Mouse (Mus musculus): ENCODE data around the gene Bend3. TPM values are rescaled to one million over a fixed set of nuclear protein-coding genes. Genes with fewer than 3 reads are reported as not detected.
A peak's percentile ranks its signal among the peaks of the same experiment; 100 is the strongest.

The Bend3 gene
- polyA plus RNA-seq, 1 experiment from 2014 or later = 3.9 TPM

DNA sequence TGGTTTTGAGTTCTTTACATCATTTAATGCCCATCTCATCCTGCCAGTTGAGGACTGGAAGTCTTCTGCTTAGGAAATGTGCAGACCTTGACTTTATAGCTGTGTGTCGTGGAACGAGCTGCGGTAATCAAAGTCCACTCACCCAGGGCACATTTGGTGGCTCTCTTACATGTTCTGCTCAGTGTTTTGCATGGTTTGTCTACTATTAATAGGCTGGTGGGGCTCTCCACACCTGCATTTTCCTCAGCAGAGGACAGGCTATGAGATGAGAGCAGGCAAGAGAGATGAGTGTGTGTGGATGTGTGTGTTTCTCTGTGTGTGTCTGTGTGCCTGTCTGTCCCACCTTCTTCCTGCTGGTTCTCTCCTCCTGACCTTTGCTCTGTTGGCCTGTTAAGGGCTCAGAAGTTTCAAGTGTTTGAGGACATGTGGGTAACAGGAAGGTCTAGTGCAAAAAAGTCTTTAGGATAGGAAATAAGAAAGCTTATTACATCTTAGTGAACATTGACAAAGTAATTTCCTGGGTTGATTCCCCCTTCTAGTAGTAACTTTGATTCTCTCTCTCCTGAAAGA is 8.9 kb downstream of the Bend3 start:
- no peaks in the 10 kb centered on the region for H3K36me3 ChIP-seq (ENCODE audit: control insufficient read depth, insufficient read depth)
- ATAC-seq = no peak
- peaks cover 10% of the 10 kb centered on the region for H3K4me1 ChIP-seq (replicated peaks; ENCODE audit: control insufficient read depth, insufficient read depth, low read length)
- 92% methylated on average over 3 of the region's 3 CpGs for WGBS
- H3K4me2 ChIP-seq (ENCODE audit: low read length) = no peak overlapping the region
- H3K9ac ChIP-seq (replicated peaks; ENCODE audit: low read depth, low read length) = no peak overlapping the region
- H3K9me3 ChIP-seq (ENCODE audit: control insufficient read depth, low read length) = no peaks in the 10 kb centered on the region
- no peak overlapping the region for H3K27ac ChIP-seq (ENCODE audit: low read length)
- H3K4me3 ChIP-seq (replicated peaks; ENCODE audit: low read length) = no peak overlapping the region
- no peaks in the 10 kb centered on the region for H3K27me3 ChIP-seq (replicated peaks; ENCODE audit: control insufficient read depth, insufficient read depth, low read length)

DNA sequence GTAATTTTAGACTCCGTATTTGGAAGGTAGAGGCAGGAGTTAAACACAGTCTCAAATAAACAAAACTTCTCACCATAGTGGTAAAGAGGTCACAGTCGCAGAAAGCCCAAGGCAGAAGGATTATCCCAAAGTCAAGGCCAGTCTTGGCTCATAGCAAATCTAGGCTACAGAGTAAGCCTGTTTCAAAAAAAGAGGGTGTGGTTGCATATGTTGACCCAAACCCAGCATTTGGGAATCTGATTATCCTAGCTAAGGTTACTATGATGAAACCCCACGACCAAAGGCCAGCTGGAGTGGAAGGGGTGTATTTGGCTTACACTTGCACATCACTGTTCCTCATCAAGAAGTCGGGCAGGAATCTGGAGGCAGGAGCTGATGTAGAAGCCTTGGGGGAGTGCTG is 9.6 kb downstream of the Bend3 start:
- H3K27me3 ChIP-seq (replicated peaks; ENCODE audit: control insufficient read depth, insufficient read depth, low read length) = no peaks in the 10 kb centered on the region
- no peaks in the 10 kb centered on the region for H3K36me3 ChIP-seq (ENCODE audit: control insufficient read depth, insufficient read depth)
- 84% methylated on average over 4 of the region's 4 CpGs for WGBS
- H3K4me1 ChIP-seq (replicated peaks; ENCODE audit: control insufficient read depth, insufficient read depth, low read length) = peaks cover 8% of the 10 kb centered on the region
- no peak overlapping the region for H3K4me2 ChIP-seq (ENCODE audit: low read length)
- H3K4me3 ChIP-seq (replicated peaks; ENCODE audit: low read length) = no peak overlapping the region
- H3K9me3 ChIP-seq (ENCODE audit: control insufficient read depth, low read length) = no peaks in the 10 kb centered on the region
- no peak overlapping the region for H3K27ac ChIP-seq (ENCODE audit: low read length)
- ATAC-seq = no peak
- no peak overlapping the region for H3K9ac ChIP-seq (replicated peaks; ENCODE audit: low read depth, low read length)

DNA sequence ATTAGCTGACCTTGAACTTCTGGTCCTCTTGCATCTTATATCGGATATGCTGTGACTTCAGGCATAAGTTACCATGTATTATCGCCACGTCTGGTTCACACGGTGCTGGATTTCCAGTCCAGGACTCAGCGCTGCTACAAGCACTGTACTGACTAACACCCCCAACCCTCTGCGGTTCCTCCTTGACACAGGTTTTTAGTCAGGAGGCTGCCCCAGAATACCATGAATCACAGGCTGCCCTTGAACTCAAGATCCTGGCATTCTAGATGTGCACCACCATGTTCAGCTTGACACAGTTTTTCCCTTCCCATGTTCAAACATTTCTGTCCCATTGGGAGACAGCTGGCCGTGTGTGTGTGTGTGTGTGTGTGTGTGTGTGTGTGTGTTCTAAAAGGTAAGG is 10.5 kb downstream of the Bend3 start:
- Histone ChIP-seq H3K27ac (ENCODE audit: low read length) (no peak overlapping the region), H3K4me3 (replicated peaks; ENCODE audit: low read length) (no peak overlapping the region), H3K9me3 (ENCODE audit: control insufficient read depth, low read length) (no peaks in the 10 kb centered on the region), H3K4me1 (replicated peaks; ENCODE audit: control insufficient read depth, insufficient read depth, low read length) (0 out of 2 replicates have a peak, but pooled peaks cover 3% of the 10 kb centered on the region), H3K9ac (replicated peaks; ENCODE audit: low read depth, low read length) (no peak overlapping the region), H3K36me3 (ENCODE audit: control insufficient read depth, insufficient read depth) (no peaks in the 10 kb centered on the region), H3K4me2 (ENCODE audit: low read length) (no peak overlapping the region), H3K27me3 (replicated peaks; ENCODE audit: control insufficient read depth, insufficient read depth, low read length) (no peaks in the 10 kb centered on the region)
- WGBS = 88% methylated on average over 7 of the region's 7 CpGs
- no peak for ATAC-seq

DNA sequence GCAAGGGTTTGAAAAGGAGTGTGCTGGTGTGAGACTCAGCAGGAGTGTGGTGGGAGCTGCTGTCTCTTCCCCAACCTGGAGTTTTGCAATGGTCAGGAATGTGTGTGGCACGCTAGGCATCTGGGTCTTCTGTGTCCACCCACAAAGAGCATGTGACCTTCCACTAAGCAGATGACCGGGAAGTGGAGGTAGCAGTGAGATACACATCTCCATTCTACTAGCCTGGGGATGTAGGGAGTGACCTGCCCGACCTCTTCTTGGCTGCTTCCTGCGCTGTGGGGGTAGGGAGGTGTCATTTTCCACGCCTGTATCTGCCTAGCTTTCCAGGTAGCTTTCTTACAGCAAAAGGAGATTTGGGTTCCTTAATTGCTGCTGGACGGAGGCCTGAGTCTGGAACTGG is 10.9 kb downstream of the Bend3 start:
- Histone ChIP-seq H3K27ac (ENCODE audit: low read length) (no peak overlapping the region), H3K4me2 (ENCODE audit: low read length) (no peak overlapping the region), H3K36me3 (ENCODE audit: control insufficient read depth, insufficient read depth) (0 out of 2 replicates have a peak, but pooled peaks cover under 1% of the 10 kb centered on the region), H3K9ac (replicated peaks; ENCODE audit: low read depth, low read length) (no peak overlapping the region), H3K4me1 (replicated peaks; ENCODE audit: control insufficient read depth, insufficient read depth, low read length) (0 out of 2 replicates have a peak, but pooled peaks cover 3% of the 10 kb centered on the region), H3K9me3 (ENCODE audit: control insufficient read depth, low read length) (no peaks in the 10 kb centered on the region), H3K4me3 (replicated peaks; ENCODE audit: low read length) (no peak overlapping the region), H3K27me3 (replicated peaks; ENCODE audit: control insufficient read depth, insufficient read depth, low read length) (no peaks in the 10 kb centered on the region)
- 67% methylated on average over 6 of the region's 6 CpGs for WGBS
- no peak for ATAC-seq

DNA sequence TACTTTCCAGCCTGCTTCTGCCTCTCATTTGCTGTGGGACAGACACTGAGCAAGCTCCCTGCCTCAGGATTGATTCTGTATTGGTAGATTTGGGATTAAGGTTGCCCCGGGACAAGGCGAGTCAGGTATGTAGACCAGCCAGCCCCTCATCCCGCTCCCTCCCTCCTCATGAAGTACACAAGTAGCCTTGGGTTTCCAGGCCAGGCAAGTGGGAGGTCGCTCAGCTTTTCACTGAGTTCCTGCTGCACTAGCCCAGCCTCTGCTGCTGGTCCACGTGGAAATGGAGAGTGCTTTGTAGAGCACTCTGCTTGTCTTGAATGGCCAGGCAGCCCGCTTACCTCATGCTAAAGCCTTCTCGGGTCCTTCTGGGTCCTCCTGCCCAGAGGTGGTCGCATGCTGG is 11.4 kb downstream of the Bend3 start:
- no peaks in the 10 kb centered on the region for H3K9me3 ChIP-seq (ENCODE audit: control insufficient read depth, low read length)
- no peaks in the 10 kb centered on the region for H3K27me3 ChIP-seq (replicated peaks; ENCODE audit: control insufficient read depth, insufficient read depth, low read length)
- no peak overlapping the region for H3K27ac ChIP-seq (ENCODE audit: low read length)
- no peak for ATAC-seq
- H3K9ac ChIP-seq (replicated peaks; ENCODE audit: low read depth, low read length) = no peak overlapping the region
- WGBS = 76% methylated on average over 8 of the region's 8 CpGs
- H3K4me1 ChIP-seq (replicated peaks; ENCODE audit: control insufficient read depth, insufficient read depth, low read length) = 0 out of 2 replicates have a peak, but pooled peaks cover 3% of the 10 kb centered on the region
- peaks cover 3% of the 10 kb centered on the region; the same call in 1 of the 2 replicates for H3K36me3 ChIP-seq (ENCODE audit: control insufficient read depth, insufficient read depth)
- H3K4me3 ChIP-seq (replicated peaks; ENCODE audit: low read length) = no peak overlapping the region
- no peak overlapping the region for H3K4me2 ChIP-seq (ENCODE audit: low read length)

DNA sequence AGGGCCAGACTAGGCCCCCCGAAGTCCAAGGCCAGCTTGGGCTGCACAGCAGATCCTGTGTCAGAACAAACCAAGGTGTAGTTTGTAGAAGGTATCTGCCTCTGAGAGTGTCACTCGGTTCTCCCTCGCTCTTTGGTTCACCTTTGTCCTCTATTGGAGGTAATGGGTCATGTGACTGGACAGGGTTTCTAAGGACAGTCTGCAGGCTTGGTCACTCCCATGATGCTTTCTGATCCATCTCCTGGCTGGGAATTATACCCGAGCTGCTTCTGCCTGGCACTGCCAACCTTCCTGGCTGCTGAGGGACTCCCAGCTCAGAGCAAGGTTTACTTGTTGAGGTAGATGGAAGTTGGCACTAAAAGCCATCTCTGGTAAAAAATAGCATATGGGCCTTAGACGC is 12.2 kb downstream of the Bend3 start:
- Histone ChIP-seq H3K4me3 (replicated peaks; ENCODE audit: low read length) (no peak overlapping the region), H3K36me3 (ENCODE audit: control insufficient read depth, insufficient read depth) (peaks cover 8% of the 10 kb centered on the region; the same call in 1 of the 2 replicates), H3K9ac (replicated peaks; ENCODE audit: low read depth, low read length) (no peak overlapping the region), H3K27me3 (replicated peaks; ENCODE audit: control insufficient read depth, insufficient read depth, low read length) (no peaks in the 10 kb centered on the region), H3K4me1 (replicated peaks; ENCODE audit: control insufficient read depth, insufficient read depth, low read length) (0 out of 2 replicates have a peak, but pooled peaks cover 3% of the 10 kb centered on the region), H3K9me3 (ENCODE audit: control insufficient read depth, low read length) (no peaks in the 10 kb centered on the region), H3K4me2 (ENCODE audit: low read length) (no peak overlapping the region), H3K27ac (ENCODE audit: low read length) (no peak overlapping the region)
- ATAC-seq = no peak
- WGBS = 79% methylated on average over 5 of the region's 5 CpGs

DNA sequence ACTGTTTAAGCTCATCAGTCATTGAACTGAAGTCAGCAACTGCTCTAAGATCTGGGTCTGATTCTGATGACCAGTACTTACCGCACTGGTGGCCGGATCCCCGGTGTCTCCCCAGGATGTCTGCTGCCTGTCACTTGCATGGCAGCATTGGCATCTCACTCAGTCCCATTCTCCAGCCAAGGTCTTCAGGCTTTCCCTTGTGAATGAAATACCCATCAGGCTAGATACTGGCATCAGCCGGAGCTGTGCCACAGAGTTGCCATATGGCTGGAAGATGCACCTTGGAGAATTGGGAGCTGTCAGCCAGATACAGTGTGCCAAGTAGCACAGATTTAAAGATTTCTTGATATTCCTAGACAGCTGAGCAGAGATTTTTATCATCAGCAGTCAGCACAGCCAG is 24.0 kb downstream of the Bend3 start:
- peak; percentile 79 for ATAC-seq
- H3K36me3 ChIP-seq (ENCODE audit: control insufficient read depth, insufficient read depth) = peaks cover 8% of the 10 kb centered on the region
- H3K27ac ChIP-seq (ENCODE audit: low read length) = peak overlapping the region; percentile 48; the same call in 1 of the 2 replicates

DNA sequence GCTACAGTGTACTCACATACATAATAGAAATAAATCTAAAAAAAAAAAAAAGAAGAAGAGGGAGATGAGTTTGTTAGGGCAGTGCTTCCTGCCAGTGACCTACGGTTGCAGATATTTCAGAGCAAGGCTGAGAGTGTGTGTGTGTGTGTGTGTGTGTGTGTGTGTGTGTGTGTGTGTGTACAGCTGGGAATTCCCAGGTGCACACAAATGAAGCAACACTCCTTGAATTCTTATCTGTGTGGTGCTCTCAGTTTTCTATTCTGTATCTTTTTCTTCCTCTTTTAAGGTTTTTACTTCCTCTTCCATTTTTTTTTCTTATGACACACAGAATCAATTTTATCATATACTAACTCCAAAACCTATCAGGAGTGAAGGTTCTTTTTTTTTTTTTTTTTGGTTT is 25.7 kb downstream of the Bend3 start:
- ATAC-seq = no peak
- WGBS = 100% methylated on average over 1 of the region's 1 CpGs
- H3K9me3 ChIP-seq (ENCODE audit: control insufficient read depth, low read length) = no peaks in the 10 kb centered on the region

More for the DNA sequence above, 24.0 kb downstream of the Bend3 start:
- Histone ChIP-seq H3K27me3 (replicated peaks; ENCODE audit: control insufficient read depth, insufficient read depth, low read length) (no peaks in the 10 kb centered on the region), H3K9ac (replicated peaks; ENCODE audit: low read depth, low read length) (no peak overlapping the region), H3K4me2 (ENCODE audit: low read length) (no peak overlapping the region), H3K4me1 (replicated peaks; ENCODE audit: control insufficient read depth, insufficient read depth, low read length) (0 out of 2 replicates have a peak, but pooled peaks cover 6% of the 10 kb centered on the region), H3K9me3 (ENCODE audit: control insufficient read depth, low read length) (no peaks in the 10 kb centered on the region), H3K4me3 (replicated peaks; ENCODE audit: low read length) (no peak overlapping the region)
- 70% methylated on average over 4 of the region's 4 CpGs for WGBS

DNA sequence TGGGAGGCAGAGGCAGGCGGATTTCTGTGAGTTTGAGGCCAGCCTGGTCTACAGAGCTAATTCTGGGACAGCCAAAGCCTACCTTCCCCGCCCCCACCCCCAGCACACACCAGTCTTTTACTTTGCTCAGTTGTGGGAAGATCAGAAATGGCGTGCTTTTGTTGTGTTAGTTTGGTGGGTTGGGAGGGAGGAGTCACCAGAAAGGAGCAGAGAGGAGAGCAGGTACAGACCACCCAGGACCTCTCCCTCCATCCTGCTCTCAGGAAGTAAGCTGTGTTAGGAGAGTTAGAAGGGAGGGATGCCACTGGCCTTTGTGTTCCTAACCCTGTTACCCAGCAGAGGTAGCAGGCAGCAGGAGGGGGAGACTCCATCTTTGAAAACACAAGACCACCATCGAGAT is 28.4 kb downstream of the Bend3 start:
- 63% methylated on average over 4 of the region's 4 CpGs for WGBS
- H3K36me3 ChIP-seq (ENCODE audit: control insufficient read depth, insufficient read depth) = peaks cover 17% of the 10 kb centered on the region
- H3K9me3 ChIP-seq (ENCODE audit: control insufficient read depth, low read length) = no peaks in the 10 kb centered on the region
- H3K4me3 ChIP-seq (replicated peaks; ENCODE audit: low read length) = no peak overlapping the region
- H3K27ac ChIP-seq (ENCODE audit: low read length) = no peak overlapping the region
- no peak overlapping the region for H3K9ac ChIP-seq (replicated peaks; ENCODE audit: low read depth, low read length)
- H3K27me3 ChIP-seq (replicated peaks; ENCODE audit: control insufficient read depth, insufficient read depth, low read length) = no peaks in the 10 kb centered on the region
- H3K4me2 ChIP-seq (ENCODE audit: low read length) = no peak overlapping the region
- no peak for ATAC-seq
- 0 out of 2 replicates have a peak, but pooled peaks cover 6% of the 10 kb centered on the region for H3K4me1 ChIP-seq (replicated peaks; ENCODE audit: control insufficient read depth, insufficient read depth, low read length)

More for the DNA sequence above, 25.7 kb downstream of the Bend3 start:
- Histone ChIP-seq H3K27ac (ENCODE audit: low read length) (no peak overlapping the region), H3K9ac (replicated peaks; ENCODE audit: low read depth, low read length) (no peak overlapping the region), H3K36me3 (ENCODE audit: control insufficient read depth, insufficient read depth) (no peaks in the 10 kb centered on the region), H3K27me3 (replicated peaks; ENCODE audit: control insufficient read depth, insufficient read depth, low read length) (no peaks in the 10 kb centered on the region), H3K4me1 (replicated peaks; ENCODE audit: control insufficient read depth, insufficient read depth, low read length) (0 out of 2 replicates have a peak, but pooled peaks cover 6% of the 10 kb centered on the region), H3K4me2 (ENCODE audit: low read length) (no peak overlapping the region), H3K4me3 (replicated peaks; ENCODE audit: low read length) (no peak overlapping the region)
